ENCODE assay signal across 21 mouse cellular contexts in genomic region chr3:50867105-50867504, GRCm38 (mm10).
"Had no signal": no experiment of that assay in that cellular context is flagged by ENCODE, and none has a peak within 500 bp of the region (broad histone marks: within the 10 kb centered on the region; RNA-seq: fewer than 3 reads in every experiment).

No protein-coding gene starts in this region.

- H3K27ac ChIP-seq: lung, embryonic 15.5 days; macrophage; midbrain, embryonic 10.5 days; midbrain, embryonic 13.5 days; neural tube, embryonic 13.5 days; neural tube, embryonic 15.5 days had no signal

- H3K36me3 ChIP-seq: lung, embryonic 15.5 days; midbrain, embryonic 10.5 days; midbrain, embryonic 13.5 days; neural tube, embryonic 13.5 days; neural tube, embryonic 15.5 days had no signal

- H3K4me3 ChIP-seq: lung, embryonic 15.5 days; midbrain, embryonic 10.5 days; midbrain, embryonic 13.5 days; myocyte; neural tube, embryonic 13.5 days; neural tube, embryonic 15.5 days had no signal

- ATAC-seq: liver, postnatal 0 days; lung, postnatal 0 days; midbrain, embryonic 13.5 days; midbrain, embryonic 16.5 days had no signal

- H3K9me3 ChIP-seq: lung, embryonic 15.5 days; midbrain, embryonic 10.5 days; midbrain, embryonic 13.5 days; neural tube, embryonic 13.5 days; neural tube, embryonic 15.5 days had no signal

- DNase-seq: liver, postnatal 0 days; lung, adult 2 months; lung, postnatal 14 days; lung, postnatal 36 days; retina, postnatal 1 day; right cerebral cortex, adult 18-20 months; right cerebral cortex, postnatal 25 days; right cerebral cortex, postnatal 4 days; spleen, adult 18-20 months; thymus, adult 18-20 months; thymus, postnatal 14 days; thymus, postnatal 36 days had no signal

- H3K4me1 ChIP-seq: lung, embryonic 15.5 days; midbrain, embryonic 10.5 days; midbrain, embryonic 13.5 days; neural tube, embryonic 13.5 days; neural tube, embryonic 15.5 days had no signal

- H3K4me2 ChIP-seq: lung, embryonic 15.5 days; midbrain, embryonic 13.5 days; neural tube, embryonic 13.5 days; neural tube, embryonic 15.5 days had no signal

- H3K27me3 ChIP-seq: lung, embryonic 15.5 days; midbrain, embryonic 13.5 days; neural tube, embryonic 13.5 days; neural tube, embryonic 15.5 days had no signal

- H3K9ac ChIP-seq: liver, postnatal 0 days; lung, embryonic 15.5 days; midbrain, embryonic 13.5 days; neural tube, embryonic 13.5 days; neural tube, embryonic 15.5 days had no signal
